10 mouse cellular contexts compared by ENCODE assay signal in the genomic region with DNA sequence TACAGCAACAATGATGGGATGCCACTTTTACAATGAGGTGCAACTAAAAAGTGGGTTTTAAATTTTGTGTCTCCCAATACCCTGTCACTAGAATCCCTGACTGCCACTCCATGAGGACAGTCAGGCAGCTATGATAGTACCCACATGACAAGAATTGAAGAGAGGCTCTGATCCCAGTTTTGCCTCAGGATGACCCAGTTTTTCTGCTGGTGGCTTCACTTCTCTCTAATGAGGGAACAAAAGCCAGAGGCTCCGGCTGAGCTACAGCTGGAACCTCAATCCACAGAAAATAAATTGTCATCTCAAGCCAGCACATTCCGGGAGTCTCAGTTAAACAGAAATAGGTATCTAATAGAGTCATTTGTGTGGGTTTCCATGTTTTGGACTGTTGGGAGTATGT.
DNase-seq lines count a peak whose midpoint lies in the region; ATAC-seq lines count a peak whose summit lies in the region.
"Had no signal": no experiment of that assay in that cellular context is flagged by ENCODE, and none has a peak within 500 bp of the region (broad histone marks: within the 10 kb centered on the region; RNA-seq: fewer than 3 reads in every experiment).

No protein-coding gene starts in this region.

- peak overlapping the region; percentile 98 for H3K27ac ChIP-seq in forebrain, embryonic 14.5 days (ENCODE audit: low read depth, low read length)
- peak overlapping the region; percentile 99 for H3K27ac ChIP-seq in midbrain, embryonic 13.5 days
- no peak overlapping the region for H3K27ac ChIP-seq in liver, embryonic 12.5 days
- H3K27ac ChIP-seq: embryonic facial prominence, embryonic 13.5 days had no signal

- H3K36me3 ChIP-seq in forebrain, embryonic 14.5 days (ENCODE audit: control insufficient read depth, insufficient read depth, low read length), result no peaks in the 10 kb centered on the region
- H3K36me3 ChIP-seq in midbrain, embryonic 13.5 days, result no peaks in the 10 kb centered on the region
- H3K36me3 ChIP-seq in liver, embryonic 12.5 days, result no peaks in the 10 kb centered on the region
- H3K36me3 ChIP-seq: embryonic facial prominence, embryonic 13.5 days had no signal

- peak overlapping the region; percentile 61 for H3K4me2 ChIP-seq in forebrain, embryonic 14.5 days (ENCODE audit: low read length)
- peak overlapping the region; percentile 59 for H3K4me2 ChIP-seq in midbrain, embryonic 13.5 days (replicated peaks)
- H3K4me2 ChIP-seq in liver, embryonic 12.5 days, result no peak overlapping the region

- H3K4me1 ChIP-seq in forebrain, embryonic 14.5 days (ENCODE audit: control insufficient read depth, insufficient read depth, low read length), result peaks cover 13% of the 10 kb centered on the region; the same call in 1 of the 2 replicates
- H3K4me1 ChIP-seq in midbrain, embryonic 13.5 days (replicated peaks), result peaks cover 24% of the 10 kb centered on the region
- no peaks in the 10 kb centered on the region for H3K4me1 ChIP-seq in liver, embryonic 12.5 days

- peak; percentile 48 for ATAC-seq in frontal cortex, adult (ENCODE audit: low TSS enrichment)
- no peak for ATAC-seq in forebrain, embryonic 14.5 days
- no peak for ATAC-seq in midbrain, embryonic 13.5 days
- no peak for ATAC-seq in erythroid progenitor cell, adult 5-6 weeks (replicated peaks; ENCODE audit: low FRiP score, poor library complexity, severe bottlenecking)
- ATAC-seq in liver, embryonic 12.5 days, result no peak

- H3K9ac ChIP-seq in forebrain, embryonic 14.5 days (ENCODE audit: low read length), result peak overlapping the region; percentile 66; the same call in 1 of the 2 replicates
- peak overlapping the region; percentile 66; the same call in 1 of the 2 replicates for H3K9ac ChIP-seq in midbrain, embryonic 13.5 days (replicated peaks)
- H3K9ac ChIP-seq in liver, embryonic 12.5 days, result no peak overlapping the region
- H3K9ac ChIP-seq: lung, embryonic 14.5 days had no signal

- 41% methylated on average over 2 of the region's 2 CpGs for WGBS in forebrain, embryonic 14.5 days
- WGBS in midbrain, embryonic 13.5 days, result 36% methylated on average over 2 of the region's 2 CpGs
- 66% methylated on average over 2 of the region's 2 CpGs for WGBS in liver, embryonic 12.5 days (ENCODE audit: insufficient replicate concordance)

- no peak for DNase-seq in frontal cortex, postnatal 10 days (ENCODE audit: low spot score in 2 of 2)
- DNase-seq in cerebellum, adult 11-12 months, result peak; percentile 27
- DNase-seq in forebrain, embryonic 14.5 days (ENCODE audit: low spot score), result peak; percentile 29
- DNase-seq in adrenal gland, postnatal 36 days, result no peak
- DNase-seq: lung, embryonic 14.5 days had no signal

- no peak overlapping the region for H3K4me3 ChIP-seq in forebrain, embryonic 14.5 days (ENCODE audit: low read depth, low read length)
- no peak overlapping the region for H3K4me3 ChIP-seq in midbrain, embryonic 13.5 days (replicated peaks)
- no peak overlapping the region for H3K4me3 ChIP-seq in liver, embryonic 12.5 days

- no peaks in the 10 kb centered on the region for H3K9me3 ChIP-seq in forebrain, embryonic 14.5 days (replicated peaks; ENCODE audit: control insufficient read depth, low read length)
- no peaks in the 10 kb centered on the region for H3K9me3 ChIP-seq in midbrain, embryonic 13.5 days
- no peaks in the 10 kb centered on the region for H3K9me3 ChIP-seq in liver, embryonic 12.5 days (replicated peaks)
- H3K9me3 ChIP-seq: embryonic facial prominence, embryonic 13.5 days had no signal

- H3K27me3 ChIP-seq in forebrain, embryonic 14.5 days (replicated peaks; ENCODE audit: control insufficient read depth, insufficient read depth, low read length), result no peaks in the 10 kb centered on the region
- H3K27me3 ChIP-seq in midbrain, embryonic 13.5 days, result no peaks in the 10 kb centered on the region
- H3K27me3 ChIP-seq in liver, embryonic 12.5 days (replicated peaks), result peaks cover 5% of the 10 kb centered on the region; the same call in 1 of the 2 replicates
- H3K27me3 ChIP-seq: embryonic facial prominence, embryonic 13.5 days had no signal

Comparison
In these comparisons a context has a peak if more than half of its experiments do, and no peak if none do; other contexts are left out.
1. DNase-seq: peak in cerebellum, adult 11-12 months (single experiment) and forebrain, embryonic 14.5 days (single experiment); none in frontal cortex, postnatal 10 days (0 of 2) and adrenal gland, postnatal 36 days (0 of 2).